Comparison of ENCODE assay signal across 10 mouse cellular contexts in genomic region chr2:75633784-75634183, GRCm38 (mm10). TPM values are rescaled to one million over a fixed set of nuclear protein-coding genes. Genes with fewer than 3 reads are reported as not detected.
DNase-seq lines count a peak whose midpoint lies in the region; ATAC-seq and TF ChIP-seq lines count a peak whose summit lies in the region.
"Had no signal": no experiment of that assay in that cellular context is flagged by ENCODE, and none has a peak within 500 bp of the region (broad histone marks: within the 10 kb centered on the region; RNA-seq: fewer than 3 reads in every experiment).

No protein-coding gene starts in this region.

- H3K36me3 ChIP-seq in ES-E14 (ENCODE audit: control insufficient read depth, insufficient read depth, low read length, poor library complexity, severe bottlenecking) = no peaks in the 10 kb centered on the region
- H3K36me3 ChIP-seq: forebrain, embryonic 10.5 days had no signal

- in situ Hi-C loops in ES-E14 (cut with MboI; ENCODE audit: low sequenced_read_pairs in 2 of 2, unreplicated experiment in 2 of 2) = no loop called here

- no peaks in the 10 kb centered on the region for H3K9me3 ChIP-seq in ES-E14 (ENCODE audit: control insufficient read depth, insufficient read depth, low read depth, low read length)
- H3K9me3 ChIP-seq: forebrain, embryonic 10.5 days had no signal

- H3K27ac ChIP-seq in ES-E14 (ENCODE audit: insufficient read depth, low read depth, low read length, poor library complexity, severe bottlenecking) = peak overlapping the region; percentile 95
- H3K27ac ChIP-seq: forebrain, embryonic 10.5 days had no signal

- peak; percentile 74 for DNase-seq in ES-E14 (ENCODE audit: low read depth, low spot score)
- DNase-seq in kidney, postnatal 10 days = peak; percentile 58
- DNase-seq in lung, postnatal 10 days = peak; percentile 69
- DNase-seq in frontal cortex, postnatal 36 days (ENCODE audit: low spot score in 2 of 2) = no peak
- DNase-seq in urinary bladder, postnatal 36 days (ENCODE audit: low spot score in 2 of 2) = no peak
- DNase-seq in ovary, postnatal 36 days (ENCODE audit: low spot score) = no peak
- no peak for DNase-seq in adrenal gland, adult 18-20 months (ENCODE audit: low spot score in 2 of 2)
- DNase-seq: cerebellum, adult 18-20 months had no signal

- peak overlapping the region; percentile 76 for H3K9ac ChIP-seq in ES-E14 (ENCODE audit: insufficient read depth, low read depth, low read length, poor library complexity, severe bottlenecking)

- peaks cover 6 to 10% of the 10 kb centered on the region in 2 experiments for H3K4me1 ChIP-seq in ES-E14 (ENCODE audit: control insufficient read depth in 2 of 2, insufficient read depth in 2 of 2, low read length in 2 of 2, poor library complexity in 1 of 2)

- H3K4me3 ChIP-seq in ES-E14 (ENCODE audit: insufficient read depth in 1 of 2, low read depth in 1 of 2, low read length in 2 of 2, poor library complexity in 1 of 2, severe bottlenecking in 1 of 2) = peak overlapping the region; percentile 67 to 68
- H3K4me3 ChIP-seq: forebrain, embryonic 10.5 days had no signal

- ATAC-seq in common myeloid progenitor, adult 5-6 weeks (replicated peaks; ENCODE audit: low read depth, poor library complexity, severe bottlenecking) = peak; percentile 50

TF ChIP-seq in ES-E14, 5 proteins besides CTCF, POLR2A, EP300 and RAD21:
- peak; percentile 32; the same call in 1 of the 2 replicates for TF ChIP-seq CHD2 (IDR thresholded peaks at IDR 0.05; ENCODE audit: low read depth, low read length)
- 0 out of 2 replicates have a peak, but pooled peaks have one; percentile 12 for TF ChIP-seq ZNF384 (IDR thresholded peaks at IDR 0.05; ENCODE audit: low read depth, low read length)
- TF ChIP-seq ZC3H11A (IDR thresholded peaks at IDR 0.05; ENCODE audit: borderline replicate concordance, low read depth, low read length) = no peak
TF ChIP-seq in ES-E14: peak in this region for 2.

RNA-seq across cellular contexts. Expression of gene Hnrnpa3, which starts 25.3 kb away (rescaled TPM):
- total RNA-seq in ES-E14 (2012; rRNA removed) = 101 and 166 TPM in 2 replicates
- total RNA-seq in common myeloid progenitor, adult 5-6 weeks (2017) = 329 and 360 TPM in 2 replicates
- 100 to 1,000 TPM; 323 to 382 TPM for total RNA-seq in adrenal gland, adult 18-20 months (2021)

Comparison
In these comparisons a context has a peak if more than half of its experiments do, and no peak if none do; other contexts are left out.
1. DNase-seq: peak in ES-E14 (single experiment), kidney, postnatal 10 days (single experiment) and lung, postnatal 10 days (single experiment); none in frontal cortex, postnatal 36 days (0 of 2), urinary bladder, postnatal 36 days (0 of 2), ovary, postnatal 36 days (single experiment) and adrenal gland, adult 18-20 months (0 of 2).